Mouse (Mus musculus): ENCODE results near the gene Fkbpl. TPM values are rescaled to one million over a fixed set of nuclear protein-coding genes. Genes with fewer than 3 reads are reported as not detected.

Fkbpl gene
- polyA plus RNA-seq, 1 experiment from 2014 or later = 11.5 TPM

DNA sequence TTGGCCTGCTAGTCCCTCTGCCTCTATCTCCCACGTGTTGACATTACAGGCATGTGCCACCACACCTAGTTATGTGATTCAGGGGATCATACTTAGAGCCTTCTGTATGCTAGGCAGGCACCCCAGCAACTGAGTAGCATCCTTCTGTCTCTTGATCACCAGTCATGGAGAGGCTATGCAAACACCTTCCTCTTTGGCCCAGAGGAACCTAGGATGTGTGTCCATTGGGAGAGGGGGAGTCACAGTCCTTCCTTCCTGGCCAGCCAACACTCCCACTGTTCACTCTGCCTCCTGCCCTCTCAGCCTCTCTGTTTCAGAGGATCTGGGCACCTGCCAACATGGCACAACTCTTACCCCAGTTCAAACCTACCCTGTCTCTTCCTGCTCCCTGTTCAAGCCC, 19.0 kb downstream of the Fkbpl start:
- H3K27ac ChIP-seq (ENCODE audit: low read depth, low read length) = no peak overlapping the region
- H3K9ac ChIP-seq (replicated peaks; ENCODE audit: low read depth, low read length) = no peak overlapping the region
- H3K36me3 ChIP-seq (ENCODE audit: control insufficient read depth, insufficient read depth, low read length) = no peaks in the 10 kb centered on the region
- no peaks in the 10 kb centered on the region for H3K9me3 ChIP-seq (ENCODE audit: control insufficient read depth, low read length)
- ATAC-seq (ENCODE audit: low read depth) = no peak
- H3K27me3 ChIP-seq (ENCODE audit: control insufficient read depth, insufficient read depth, low read length) = peaks cover 7% of the 10 kb centered on the region; the same call in 1 of the 2 replicates
- WGBS = 57% methylated on average over 1 of the region's 1 CpGs
- H3K4me3 ChIP-seq (ENCODE audit: low read depth, low read length) = no peak overlapping the region
- no peak overlapping the region for H3K4me2 ChIP-seq (ENCODE audit: low read depth, low read length)
- no peaks in the 10 kb centered on the region for H3K4me1 ChIP-seq (ENCODE audit: control insufficient read depth, insufficient read depth, low read length)

- ATAC-seq (ENCODE audit: low read depth) = no peak
- 83% methylated on average over 7 of the region's 7 CpGs for WGBS
- peaks cover 7% of the 10 kb centered on the region; the same call in 1 of the 2 replicates for H3K27me3 ChIP-seq (ENCODE audit: control insufficient read depth, insufficient read depth, low read length)
These were observed 19.9 kb downstream of the Fkbpl start for GRCm38 (mm10) chr17:34664472-34664871.

GRCm38 (mm10) chr17:34670235-34670634, 25.7 kb downstream of the Fkbpl start, which contains the start of gene Tnxb:
Gene Tnxb (plus strand): TSS chr17:34670535.
- H3K27ac ChIP-seq (ENCODE audit: low read depth, low read length) = no peak within 1 kb of the TSS
- peaks cover 8% of the 10 kb centered on the region; the same call in 1 of the 2 replicates for H3K4me1 ChIP-seq (ENCODE audit: control insufficient read depth, insufficient read depth, low read length)
- peak within 1 kb of the TSS; percentile 41 for H3K9ac ChIP-seq (replicated peaks; ENCODE audit: low read depth, low read length)
- peak within 1 kb of the TSS; percentile 26 for H3K4me3 ChIP-seq (ENCODE audit: low read depth, low read length)
- WGBS = 72% methylated on average over 7 of the region's 7 CpGs
- peak within 1 kb of the TSS; percentile 54 for H3K4me2 ChIP-seq (ENCODE audit: low read depth, low read length)
- peaks cover 31% of the 10 kb centered on the region for H3K27me3 ChIP-seq (ENCODE audit: control insufficient read depth, insufficient read depth, low read length)
- no peaks in the 10 kb centered on the region for H3K9me3 ChIP-seq (ENCODE audit: control insufficient read depth, low read length)
- no peaks in the 10 kb centered on the region for H3K36me3 ChIP-seq (ENCODE audit: control insufficient read depth, insufficient read depth, low read length)
- no peak for ATAC-seq (ENCODE audit: low read depth)

More at GRCm38 (mm10) chr17:34664472-34664871, 19.9 kb downstream of the Fkbpl start:
- H3K9ac ChIP-seq (replicated peaks; ENCODE audit: low read depth, low read length) = no peak overlapping the region
- no peak overlapping the region for H3K27ac ChIP-seq (ENCODE audit: low read depth, low read length)
- no peaks in the 10 kb centered on the region for H3K9me3 ChIP-seq (ENCODE audit: control insufficient read depth, low read length)
- H3K4me3 ChIP-seq (ENCODE audit: low read depth, low read length) = no peak overlapping the region
- no peak overlapping the region for H3K4me2 ChIP-seq (ENCODE audit: low read depth, low read length)
- H3K4me1 ChIP-seq (ENCODE audit: control insufficient read depth, insufficient read depth, low read length) = no peaks in the 10 kb centered on the region
- no peaks in the 10 kb centered on the region for H3K36me3 ChIP-seq (ENCODE audit: control insufficient read depth, insufficient read depth, low read length)

DNA sequence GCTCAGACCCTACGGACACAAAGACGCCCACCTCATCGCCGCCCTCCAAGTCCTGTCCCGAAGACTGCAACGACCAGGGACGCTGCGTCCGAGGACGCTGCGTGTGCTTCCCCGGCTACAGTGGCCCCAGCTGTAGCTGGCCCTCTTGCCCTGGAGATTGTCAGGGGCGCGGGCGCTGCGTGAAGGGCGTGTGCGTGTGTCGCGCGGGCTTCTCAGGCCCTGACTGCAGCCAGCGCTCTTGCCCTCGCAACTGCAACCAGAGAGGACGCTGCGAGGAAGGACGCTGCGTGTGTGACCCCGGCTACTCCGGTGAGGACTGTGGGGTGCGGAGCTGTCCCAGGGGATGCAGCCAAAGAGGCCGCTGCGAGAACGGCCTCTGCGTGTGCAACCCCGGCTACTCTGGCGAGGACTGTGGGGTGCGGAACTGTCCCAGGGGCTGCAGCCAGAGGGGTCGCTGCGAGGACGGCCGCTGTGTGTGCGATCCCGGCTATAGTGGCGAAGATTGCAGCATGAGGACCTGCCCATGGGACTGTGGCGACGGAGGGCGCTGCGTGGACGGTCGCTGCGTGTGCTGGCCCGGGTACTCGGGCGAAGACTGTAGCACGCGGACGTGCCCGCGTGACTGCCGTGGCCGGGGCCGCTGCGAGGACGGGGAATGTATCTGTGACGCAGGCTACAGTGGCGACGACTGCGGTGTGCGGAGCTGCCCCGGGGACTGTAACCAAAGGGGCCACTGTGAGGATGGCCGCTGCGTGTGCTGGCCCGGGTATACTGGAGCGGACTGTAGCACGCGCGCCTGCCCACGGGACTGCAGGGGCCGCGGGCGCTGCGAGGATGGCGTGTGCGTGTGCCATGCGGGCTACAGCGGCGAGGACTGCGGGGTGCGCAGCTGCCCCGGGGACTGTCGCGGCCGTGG, 26.8 kb downstream of the Fkbpl start:
- 10% methylated on average over 89 of the region's 93 CpGs for WGBS
- Histone ChIP-seq H3K9ac (replicated peaks; ENCODE audit: low read depth, low read length) (peak overlapping the region; percentile 41), H3K36me3 (ENCODE audit: control insufficient read depth, insufficient read depth, low read length) (no peaks in the 10 kb centered on the region), H3K4me1 (ENCODE audit: control insufficient read depth, insufficient read depth, low read length) (peaks cover 8% of the 10 kb centered on the region; the same call in 1 of the 2 replicates), H3K4me2 (ENCODE audit: low read depth, low read length) (peak overlapping the region; percentile 54), H3K27me3 (ENCODE audit: control insufficient read depth, insufficient read depth, low read length) (peaks cover 31% of the 10 kb centered on the region), H3K9me3 (ENCODE audit: control insufficient read depth, low read length) (no peaks in the 10 kb centered on the region), H3K27ac (ENCODE audit: low read depth, low read length) (no peak overlapping the region), H3K4me3 (ENCODE audit: low read depth, low read length) (peak overlapping the region; percentile 26)
- peak; percentile 63 for ATAC-seq (ENCODE audit: low read depth)

GRCm38 (mm10) chr17:34672246-34672792, 27.8 kb downstream of the Fkbpl start:
- Histone ChIP-seq H3K27ac (ENCODE audit: low read depth, low read length) (no peak overlapping the region), H3K4me1 (ENCODE audit: control insufficient read depth, insufficient read depth, low read length) (peaks cover 8% of the 10 kb centered on the region; the same call in 1 of the 2 replicates), H3K9me3 (ENCODE audit: control insufficient read depth, low read length) (no peaks in the 10 kb centered on the region), H3K9ac (replicated peaks; ENCODE audit: low read depth, low read length) (peak overlapping the region; percentile 41), H3K36me3 (ENCODE audit: control insufficient read depth, insufficient read depth, low read length) (no peaks in the 10 kb centered on the region), H3K4me2 (ENCODE audit: low read depth, low read length) (peak overlapping the region; percentile 54), H3K27me3 (ENCODE audit: control insufficient read depth, insufficient read depth, low read length) (peaks cover 31% of the 10 kb centered on the region), H3K4me3 (ENCODE audit: low read depth, low read length) (peak overlapping the region; percentile 26)
- 30% methylated on average over 49 of the region's 49 CpGs for WGBS
- ATAC-seq (ENCODE audit: low read depth) = 0 out of 2 replicates have a peak, but pooled peaks have one; percentile 16

GRCm38 (mm10) chr17:34673139-34673538, 28.6 kb downstream of the Fkbpl start:
- no peak overlapping the region for H3K27ac ChIP-seq (ENCODE audit: low read depth, low read length)
- peaks cover 8% of the 10 kb centered on the region; the same call in 1 of the 2 replicates for H3K4me1 ChIP-seq (ENCODE audit: control insufficient read depth, insufficient read depth, low read length)
- no peak for ATAC-seq (ENCODE audit: low read depth)
- H3K9ac ChIP-seq (replicated peaks; ENCODE audit: low read depth, low read length) = no peak overlapping the region
- WGBS = 88% methylated on average over 7 of the region's 7 CpGs
- H3K36me3 ChIP-seq (ENCODE audit: control insufficient read depth, insufficient read depth, low read length) = no peaks in the 10 kb centered on the region
- no peak overlapping the region for H3K4me2 ChIP-seq (ENCODE audit: low read depth, low read length)
- no peaks in the 10 kb centered on the region for H3K9me3 ChIP-seq (ENCODE audit: control insufficient read depth, low read length)
- H3K4me3 ChIP-seq (ENCODE audit: low read depth, low read length) = no peak overlapping the region
- H3K27me3 ChIP-seq (ENCODE audit: control insufficient read depth, insufficient read depth, low read length) = peaks cover 31% of the 10 kb centered on the region

- Histone ChIP-seq H3K4me1 (ENCODE audit: control insufficient read depth, insufficient read depth, low read length) (peaks cover 8% of the 10 kb centered on the region; the same call in 1 of the 2 replicates), H3K4me3 (ENCODE audit: low read depth, low read length) (no peak overlapping the region), H3K9me3 (ENCODE audit: control insufficient read depth, low read length) (no peaks in the 10 kb centered on the region), H3K9ac (replicated peaks; ENCODE audit: low read depth, low read length) (no peak overlapping the region), H3K36me3 (ENCODE audit: control insufficient read depth, insufficient read depth, low read length) (no peaks in the 10 kb centered on the region), H3K27ac (ENCODE audit: low read depth, low read length) (no peak overlapping the region), H3K4me2 (ENCODE audit: low read depth, low read length) (no peak overlapping the region), H3K27me3 (ENCODE audit: control insufficient read depth, insufficient read depth, low read length) (peaks cover 31% of the 10 kb centered on the region)
- ATAC-seq (ENCODE audit: low read depth) = no peak
- WGBS = 69% methylated on average over 11 of the region's 11 CpGs
These were observed 30.1 kb downstream of the Fkbpl start for GRCm38 (mm10) chr17:34674524-34675204.

DNA sequence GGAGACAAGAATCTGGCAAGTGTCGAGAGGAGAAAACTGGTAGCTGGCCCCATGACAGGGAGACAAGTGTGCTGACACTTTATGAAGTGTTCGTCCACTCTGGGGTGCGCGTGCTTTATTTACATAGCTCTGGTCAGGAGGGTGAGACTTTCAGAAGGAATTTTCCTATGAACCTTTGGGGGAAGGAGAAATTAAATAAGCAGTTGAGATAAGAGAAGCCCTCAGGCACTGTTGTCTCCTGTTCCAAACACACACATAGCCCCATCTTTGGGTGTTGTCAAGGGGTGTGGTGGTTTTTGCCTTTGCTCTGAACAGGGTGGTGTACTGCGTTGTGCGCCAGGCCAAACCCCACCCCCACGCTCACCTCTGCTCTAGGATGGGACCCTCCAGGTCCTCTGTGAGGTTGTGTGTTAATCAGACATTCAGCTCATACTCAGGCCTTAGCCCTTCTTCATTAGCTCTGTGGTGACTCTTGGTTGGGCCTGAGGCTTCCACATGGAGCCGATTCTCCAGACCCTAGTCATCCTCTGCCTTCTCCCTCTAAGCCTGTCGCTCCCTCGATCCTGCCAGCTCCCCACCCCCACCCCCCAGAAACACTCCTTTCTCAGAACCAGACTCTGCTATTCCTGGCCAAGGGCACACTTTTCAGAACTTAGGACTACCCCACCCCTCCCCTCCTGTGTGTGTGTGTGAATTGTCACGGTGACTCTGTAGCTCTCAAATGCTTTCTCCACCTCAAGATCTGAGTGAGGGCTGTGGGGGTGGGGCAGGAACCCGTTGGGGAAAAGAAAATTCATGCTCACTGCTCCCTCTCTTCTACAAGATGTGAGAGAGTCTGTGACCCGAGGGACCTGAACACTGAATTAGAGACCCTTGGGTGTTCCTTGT, 30.9 kb downstream of the Fkbpl start:
- peaks cover 8% of the 10 kb centered on the region; the same call in 1 of the 2 replicates for H3K4me1 ChIP-seq (ENCODE audit: control insufficient read depth, insufficient read depth, low read length)
- ATAC-seq (ENCODE audit: low read depth) = no peak
- 77% methylated on average over 13 of the region's 13 CpGs for WGBS
- H3K9ac ChIP-seq (replicated peaks; ENCODE audit: low read depth, low read length) = no peak overlapping the region
- no peaks in the 10 kb centered on the region for H3K9me3 ChIP-seq (ENCODE audit: control insufficient read depth, low read length)
- no peaks in the 10 kb centered on the region for H3K36me3 ChIP-seq (ENCODE audit: control insufficient read depth, insufficient read depth, low read length)
- H3K4me3 ChIP-seq (ENCODE audit: low read depth, low read length) = no peak overlapping the region
- no peak overlapping the region for H3K27ac ChIP-seq (ENCODE audit: low read depth, low read length)
- peaks cover 31% of the 10 kb centered on the region for H3K27me3 ChIP-seq (ENCODE audit: control insufficient read depth, insufficient read depth, low read length)
- H3K4me2 ChIP-seq (ENCODE audit: low read depth, low read length) = no peak overlapping the region
